Mouse (Mus musculus) CH12.LX (cell line): ENCODE measurements around the gene Gm20388. TPM values are rescaled to one million over a fixed set of nuclear protein-coding genes. Genes with fewer than 3 reads are reported as not detected.

Source experiments
- DNase-seq: peaks from one replicate; pipeline ENCODE4 v3.0.0-alpha.2; 2013; ENCODE audit errors: extremely low read depth
- H3K27ac ChIP-seq: 2 replicates; pipeline ENCODE4 v1.5.1; 2012; ENCODE audit warnings: low read depth, mild to moderate bottlenecking, control low read depth, moderate library complexity; ENCODE audit not compliant: insufficient read depth
- H3K27me3 ChIP-seq: replicated peaks from 2 replicates; pipeline ENCODE3; 2012; ENCODE audit warnings: inconsistent platforms
- H3K36me3 ChIP-seq, 2 experiments: replicated peaks in 1 of 2; 2 replicates each; pipeline versions ENCODE3 to v1.6.1; 2012; ENCODE audit warnings: inconsistent platforms in 1 of 2, low read length in 1 of 2, mild to moderate bottlenecking in 1 of 2, mixed read lengths in 1 of 2, moderate library complexity in 1 of 2; ENCODE audit not compliant: control insufficient read depth in 1 of 2, insufficient read depth in 1 of 2
- H3K4me1 ChIP-seq, 2 experiments: 2 replicates each; pipeline ENCODE4 v1.6.1; 2012; ENCODE audit warnings: inconsistent platforms in 1 of 2, moderate library complexity in 1 of 2; ENCODE audit not compliant: insufficient read depth in 2 of 2, control insufficient read depth in 1 of 2
- H3K4me2 ChIP-seq: 2 replicates; pipeline ENCODE4 v1.6.1; 2012; ENCODE audit warnings: low read depth, mild to moderate bottlenecking, control low read depth; ENCODE audit not compliant: poor library complexity, insufficient read depth, severe bottlenecking
- H3K4me3 ChIP-seq, 3 experiments: fragments of 150-350 bp in 1 of 3; sonication (generic) in 1 of 3; replicated peaks in 1 of 3; 2 replicates each; pipeline versions ENCODE3 to v1.5.1; 2011 to 2012; ENCODE audit warnings: low read depth in 2 of 3, low read length in 2 of 3, mild to moderate bottlenecking in 2 of 3, moderate library complexity in 2 of 3, control low read depth in 1 of 3, improper control_type of control experiment in 1 of 3, inconsistent platforms in 1 of 3, mixed read lengths in 1 of 3; ENCODE audit not compliant: poor library complexity in 1 of 3
- H3K79me2 ChIP-seq: replicated peaks from 2 replicates; pipeline ENCODE4 v1.6.1; 2012; ENCODE audit warnings: mild to moderate bottlenecking, moderate library complexity; ENCODE audit not compliant: control insufficient read depth, poor library complexity, insufficient read depth, severe bottlenecking; ENCODE audit errors: extremely low read depth
- H3K9ac ChIP-seq: 2 replicates; pipeline ENCODE4 v1.6.1; 2012; ENCODE audit warnings: low read depth, mild to moderate bottlenecking, control low read depth, moderate library complexity; ENCODE audit not compliant: insufficient read depth
- H3K9me3 ChIP-seq: replicated peaks from 2 replicates; pipeline ENCODE3; 2012; ENCODE audit warnings: low read length, inconsistent platforms, mixed read lengths
- CHD1 ChIP-seq: IDR thresholded peaks from 2 replicates; pipeline ENCODE4 v1.6.1; 2012; ENCODE audit warnings: low read depth, low read length, improper control_type of control experiment, inconsistent platforms
- E2F4 ChIP-seq: IDR thresholded peaks from 2 replicates; pipeline ENCODE4 v1.6.1; 2011; ENCODE audit warnings: low read depth, low read length, improper control_type of control experiment; ENCODE audit not compliant: insufficient replicate concordance
- ELF1 ChIP-seq: IDR thresholded peaks from 2 replicates; pipeline ENCODE4 v1.6.1; 2014; ENCODE audit warnings: low read depth, mild to moderate bottlenecking, inconsistent platforms, low read length, improper control_type of control experiment
- ETS1 ChIP-seq: conservative IDR thresholded peaks from 2 replicates; pipeline ENCODE4 v1.6.1; 2012; ENCODE audit warnings: low read depth, mild to moderate bottlenecking, inconsistent platforms, low read length, improper control_type of control experiment, moderate library complexity
- GABPA ChIP-seq: IDR thresholded peaks from 2 replicates; pipeline ENCODE4 v1.6.1; 2012; ENCODE audit warnings: low read depth, low read length, improper control_type of control experiment, inconsistent platforms; ENCODE audit not compliant: insufficient replicate concordance
- HCFC1 ChIP-seq: IDR thresholded peaks from 2 replicates; pipeline ENCODE4 v1.6.1; 2012; ENCODE audit warnings: low read depth, mild to moderate bottlenecking, inconsistent platforms, low read length, improper control_type of control experiment
- JUN ChIP-seq: IDR thresholded peaks from 2 replicates; pipeline ENCODE4 v1.6.1; 2011; ENCODE audit warnings: low read depth, mild to moderate bottlenecking, low read length, improper control_type of control experiment, moderate library complexity; ENCODE audit not compliant: insufficient read depth
- MAFK ChIP-seq: IDR thresholded peaks from 2 replicates; pipeline ENCODE4 v1.6.1; 2011; ENCODE audit warnings: low read length, improper control_type of control experiment; ENCODE audit not compliant: insufficient replicate concordance
- MAX ChIP-seq: IDR thresholded peaks from 2 replicates; pipeline ENCODE4 v1.6.1; 2011; ENCODE audit warnings: low read length, improper control_type of control experiment
- MYC ChIP-seq: IDR thresholded peaks from 2 replicates; pipeline ENCODE4 v1.6.1; 2011; ENCODE audit warnings: low read depth, mild to moderate bottlenecking, improper control_type of control experiment, low read length
- NELFE ChIP-seq: IDR thresholded peaks from 2 replicates; pipeline ENCODE4 v1.6.1; 2011; ENCODE audit warnings: low read depth, low read length, improper control_type of control experiment
- PAX5 ChIP-seq: IDR thresholded peaks from 2 replicates; pipeline ENCODE4 v1.6.1; 2012; ENCODE audit warnings: low read length, inconsistent platforms, mixed read lengths
- POLR2A ChIP-seq: IDR thresholded peaks from 2 replicates; pipeline ENCODE4 v1.6.1; 2011; ENCODE audit warnings: low read depth, mild to moderate bottlenecking, improper control_type of control experiment, low read length
- POLR2AphosphoS2 ChIP-seq: IDR thresholded peaks from 2 replicates; pipeline ENCODE4 v1.6.1; 2011; ENCODE audit warnings: low read depth, low read length, improper control_type of control experiment
- RAD21 ChIP-seq: IDR thresholded peaks from 2 replicates; pipeline ENCODE4 v1.6.1; 2011; ENCODE audit warnings: low read depth, mild to moderate bottlenecking, low read length, improper control_type of control experiment, moderate library complexity
- SMC3 ChIP-seq: IDR thresholded peaks from 2 replicates; pipeline ENCODE4 v1.6.1; 2011; ENCODE audit warnings: low read depth, low read length, improper control_type of control experiment
- TBP ChIP-seq: conservative IDR thresholded peaks from 2 replicates; pipeline ENCODE4 v1.6.1; 2011; ENCODE audit warnings: low read depth, low read length, improper control_type of control experiment
- USF1 ChIP-seq: IDR thresholded peaks from 2 replicates; pipeline ENCODE4 v1.6.1; 2014; ENCODE audit warnings: low read depth, mild to moderate bottlenecking, inconsistent platforms, low read length, improper control_type of control experiment
- ZC3H11A ChIP-seq: IDR thresholded peaks from 2 replicates; pipeline ENCODE4 v1.6.1; 2012; ENCODE audit warnings: low read depth, mild to moderate bottlenecking, inconsistent platforms, low read length, improper control_type of control experiment
- dilution Hi-C: fragments of 300-500 bp; cut with MboI; formaldehyde crosslinking; loops from 2 replicates; pipeline ENCODE4 v1.14.3; 2020; ENCODE audit warnings: low sequenced_read_pairs; ENCODE audit not compliant: extremely low pct_unique_long_range_greater_than_20kb, extremely low pct_ligation_motif_present
- in situ Hi-C: fragments of 300-500 bp; cut with MboI; formaldehyde crosslinking; loops from 3 replicates; pipeline ENCODE4 v1.14.3; 2019; ENCODE audit warnings: low sequenced_read_pairs, low pct_ligation_motif_present, low pct_unique_long_range_greater_than_20kb, mixed read lengths
- polyA plus RNA-seq: library from polyadenylated mRNA; unstranded; fragments of >175 nt; gene quantifications from 2 replicates; pipeline ENCODE4 v1.2.1, GENCODE M21; 2012; ENCODE audit warnings: low read depth; ENCODE audit not compliant: insufficient read length
- total RNA-seq, 2 experiments: library from RNA; depleted of rRNA; stranded (reverse); fragments of 300-350 nt in 1 of 2; fragments of >200 nt in 1 of 2; gene quantifications; 2 replicates each; pipeline ENCODE4 v1.2.3; 2012 to 2014

Gene Gm20388
- total and polyA plus RNA-seq, 3 experiments, result 14.8 to 26.3 (median 22.2) TPM

DNA sequence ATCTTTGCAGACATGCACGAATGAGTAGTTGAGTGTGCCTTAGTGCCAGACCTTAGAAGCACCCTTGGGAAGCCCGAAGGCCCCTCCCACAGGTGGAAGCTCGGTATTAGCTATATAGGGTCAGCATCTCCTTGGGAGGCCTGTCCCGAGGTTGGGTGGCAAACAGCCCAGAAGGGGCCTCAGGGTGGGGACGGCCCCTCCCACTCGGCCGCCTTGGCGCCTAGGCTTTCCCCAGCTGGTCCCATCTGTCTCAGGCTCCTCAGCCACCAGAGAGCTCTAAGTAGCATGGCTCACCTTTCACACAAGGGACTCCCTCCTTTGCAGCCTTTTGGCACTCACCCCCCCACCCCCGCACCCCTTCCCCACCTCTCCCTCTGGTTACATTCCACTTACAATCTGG, 273.7 kb downstream of the Gm20388 start:
- dilution Hi-C loops, result no loop called here
- Histone ChIP-seq H3K79me2 (no peaks in the 10 kb centered on the region), H3K9ac (no peak overlapping the region), H3K27me3 (peaks cover 48% of the 10 kb centered on the region), H3K4me1 (peaks cover 0 to 3% of the 10 kb centered on the region in 2 experiments; a peak in 2 of 4 replicates), H3K27ac (no peak overlapping the region), H3K4me3 (no peak overlapping the region), H3K4me2 (no peak overlapping the region), H3K9me3 (no peaks in the 10 kb centered on the region), H3K36me3 (no peaks in the 10 kb centered on the region)
- no peak for DNase-seq
- in situ Hi-C loops, result loop anchor here (5.0 to 10.0 kb wide), 3 partner anchors 93 to 430 kb away; no protein-coding TSS in a partner anchor
- TF ChIP-seq GABPA, result no peak
- no peak for TF ChIP-seq CHD1
- no peak for TF ChIP-seq ZC3H11A
- no peak for TF ChIP-seq RAD21
- TF ChIP-seq MYC, result no peak
- TF ChIP-seq POLR2A, result no peak
- no peak for TF ChIP-seq JUN
- no peak for TF ChIP-seq ELF1
- TF ChIP-seq POLR2AphosphoS2, result no peak

GRCm38 (mm10) chr8:120184850-120185792, 274.5 kb downstream of the Gm20388 start:
- H3K27ac ChIP-seq, result no peak overlapping the region
- H3K4me1 ChIP-seq, result no peaks in the 10 kb centered on the region; a peak in 1 of 4 replicates
- dilution Hi-C loops (no loop called here), in situ Hi-C loops (loop anchor here (5.0 to 10.0 kb wide), 3 partner anchors 92 to 430 kb away; no protein-coding TSS in a partner anchor)
- H3K9ac ChIP-seq, result no peak overlapping the region
- H3K27me3 ChIP-seq, result peaks cover 55% of the 10 kb centered on the region
- no peak for DNase-seq
- H3K36me3 ChIP-seq, result no peaks in the 10 kb centered on the region
- no peak for TF ChIP-seq SMC3
- TF ChIP-seq MAX, result no peak
- TF ChIP-seq MAFK, result no peak
- TF ChIP-seq E2F4, result no peak
- TF ChIP-seq HCFC1, result no peak
- TF ChIP-seq NELFE, result no peak
- TF ChIP-seq POLR2A, result no peak
- TF ChIP-seq USF1, result no peak
- TF ChIP-seq ETS1, result no peak
- TF ChIP-seq TBP, result no peak
- no peak for TF ChIP-seq PAX5
- TF ChIP-seq CHD1, result no peak
- no peaks in the 10 kb centered on the region for H3K9me3 ChIP-seq
- no peak overlapping the region for H3K4me3 ChIP-seq
- no peak overlapping the region for H3K4me2 ChIP-seq
- H3K79me2 ChIP-seq, result no peaks in the 10 kb centered on the region
